Mouse (Mus musculus): ENCODE measurements at regions not wholly inside any gene's neighbourhood (a gene's known extent, or its start where the extent isn't known, plus 50 kb on each side); places are given as distances from the start of the nearest gene placed in this dataset.
"Not testable (repeated sequence)": the region's sequence is repeated elsewhere in the genome, so short reads cannot be mapped to it uniquely, and the experiment has no call there.

- Histone ChIP-seq H3K4me3 (no peak overlapping the region), H3K9ac (no peak overlapping the region), H3K36me3 (no peaks in the 10 kb centered on the region), H3K4me2 (no peak overlapping the region), H3K27me3 (no peaks in the 10 kb centered on the region), H3K4me1 (no peaks in the 10 kb centered on the region), H3K27ac (no peak overlapping the region), H3K9me3 (no peaks in the 10 kb centered on the region)
- no peak for ATAC-seq (ENCODE audit: borderline replicate concordance, extremely low read depth, low FRiP score, low TSS enrichment)
- 89% methylated on average over 6 of the region's 6 CpGs for WGBS
These were observed 115.4 kb downstream of the Dmrta2 start for GRCm38 (mm10) chr4:110093040-110093820.

GRCm38 (mm10) chr4:110094541-110094940, 116.7 kb downstream of the Dmrta2 start:
- no peak for ATAC-seq (ENCODE audit: borderline replicate concordance, extremely low read depth, low FRiP score, low TSS enrichment)
- Histone ChIP-seq H3K4me3 (no peak overlapping the region), H3K9me3 (no peaks in the 10 kb centered on the region), H3K27ac (no peak overlapping the region), H3K9ac (no peak overlapping the region), H3K4me1 (no peaks in the 10 kb centered on the region), H3K4me2 (no peak overlapping the region), H3K36me3 (no peaks in the 10 kb centered on the region), H3K27me3 (no peaks in the 10 kb centered on the region)
- 85% methylated on average over 1 of the region's 1 CpGs for WGBS

GRCm38 (mm10) chr4:110095760-110096593, 118.1 kb downstream of the Dmrta2 start:
- Histone ChIP-seq H3K9ac (no peak overlapping the region), H3K9me3 (no peaks in the 10 kb centered on the region), H3K27me3 (no peaks in the 10 kb centered on the region), H3K4me1 (no peaks in the 10 kb centered on the region), H3K4me2 (no peak overlapping the region), H3K4me3 (no peak overlapping the region), H3K36me3 (no peaks in the 10 kb centered on the region), H3K27ac (no peak overlapping the region)
- no peak for ATAC-seq (ENCODE audit: borderline replicate concordance, extremely low read depth, low FRiP score, low TSS enrichment)
- WGBS, result 76% methylated on average over 11 of the region's 11 CpGs

GRCm38 (mm10) chr4:110104119-110104518, 126.3 kb downstream of the Dmrta2 start:
- H3K36me3 ChIP-seq; H3K9me3 ChIP-seq; H3K4me3 ChIP-seq; H3K9ac ChIP-seq; H3K27me3 ChIP-seq; H3K4me1 ChIP-seq; H3K4me2 ChIP-seq; H3K27ac ChIP-seq; ATAC-seq (ENCODE audit: borderline replicate concordance, extremely low read depth, low FRiP score, low TSS enrichment): not testable (repeated sequence)
- 89% methylated on average over 7 of the region's 7 CpGs for WGBS

- Histone ChIP-seq H3K9me3 (no peaks in the 10 kb centered on the region), H3K4me3 (no peak overlapping the region), H3K27me3 (no peaks in the 10 kb centered on the region), H3K4me1 (no peaks in the 10 kb centered on the region), H3K36me3 (no peaks in the 10 kb centered on the region), H3K9ac (no peak overlapping the region), H3K27ac (no peak overlapping the region), H3K4me2 (no peak overlapping the region)
- 63% methylated on average over 7 of the region's 7 CpGs for WGBS
- ATAC-seq (ENCODE audit: borderline replicate concordance, extremely low read depth, low FRiP score, low TSS enrichment), result no peak
These were observed 128.9 kb downstream of the Dmrta2 start for GRCm38 (mm10) chr4:110106620-110107243.

- no peak overlapping the region for H3K4me3 ChIP-seq
- H3K27me3 ChIP-seq, result no peaks in the 10 kb centered on the region
- no peak for ATAC-seq (ENCODE audit: borderline replicate concordance, extremely low read depth, low FRiP score, low TSS enrichment)
- no peaks in the 10 kb centered on the region for H3K36me3 ChIP-seq
- H3K9me3 ChIP-seq, result no peaks in the 10 kb centered on the region
- no peaks in the 10 kb centered on the region for H3K4me1 ChIP-seq
- H3K4me2 ChIP-seq, result no peak overlapping the region
- no peak overlapping the region for H3K9ac ChIP-seq
- 21% methylated on average over 9 of the region's 9 CpGs for WGBS
- no peak overlapping the region for H3K27ac ChIP-seq
These were observed 141.6 kb downstream of the Dmrta2 start for GRCm38 (mm10) chr4:110119438-110119837.

GRCm38 (mm10) chr4:110119874-110120273, 142.0 kb downstream of the Dmrta2 start:
- no peaks in the 10 kb centered on the region for H3K4me1 ChIP-seq
- H3K27me3 ChIP-seq, result no peaks in the 10 kb centered on the region
- H3K4me2 ChIP-seq, result no peak overlapping the region
- H3K9ac ChIP-seq, result no peak overlapping the region
- H3K4me3 ChIP-seq, result no peak overlapping the region
- H3K9me3 ChIP-seq, result no peaks in the 10 kb centered on the region
- H3K36me3 ChIP-seq, result no peaks in the 10 kb centered on the region
- no peak overlapping the region for H3K27ac ChIP-seq
- no peak for ATAC-seq (ENCODE audit: borderline replicate concordance, extremely low read depth, low FRiP score, low TSS enrichment)
- 39% methylated on average over 3 of the region's 3 CpGs for WGBS

GRCm38 (mm10) chr4:110120761-110121160, 142.9 kb downstream of the Dmrta2 start:
- no peaks in the 10 kb centered on the region for H3K4me1 ChIP-seq
- H3K36me3 ChIP-seq, result no peaks in the 10 kb centered on the region
- H3K27me3 ChIP-seq, result no peaks in the 10 kb centered on the region
- no peak for ATAC-seq (ENCODE audit: borderline replicate concordance, extremely low read depth, low FRiP score, low TSS enrichment)
- no peak overlapping the region for H3K9ac ChIP-seq
- no peak overlapping the region for H3K4me3 ChIP-seq
- H3K4me2 ChIP-seq, result no peak overlapping the region
- no peaks in the 10 kb centered on the region for H3K9me3 ChIP-seq
- no peak overlapping the region for H3K27ac ChIP-seq
- 63% methylated on average over 9 of the region's 9 CpGs for WGBS

GRCm38 (mm10) chr4:110121447-110121846, 143.6 kb downstream of the Dmrta2 start:
- Histone ChIP-seq H3K4me3 (no peak overlapping the region), H3K36me3 (no peaks in the 10 kb centered on the region), H3K27ac (no peak overlapping the region), H3K9ac (no peak overlapping the region), H3K4me1 (no peaks in the 10 kb centered on the region), H3K27me3 (no peaks in the 10 kb centered on the region), H3K9me3 (no peaks in the 10 kb centered on the region), H3K4me2 (no peak overlapping the region)
- 24% methylated on average over 5 of the region's 5 CpGs for WGBS
- ATAC-seq (ENCODE audit: borderline replicate concordance, extremely low read depth, low FRiP score, low TSS enrichment), result no peak

- no peak overlapping the region for H3K9ac ChIP-seq
- no peak overlapping the region for H3K4me2 ChIP-seq
- no peak overlapping the region for H3K27ac ChIP-seq
- WGBS, result 49% methylated on average over 6 of the region's 6 CpGs
- no peaks in the 10 kb centered on the region for H3K27me3 ChIP-seq
- no peaks in the 10 kb centered on the region for H3K4me1 ChIP-seq
- H3K4me3 ChIP-seq, result no peak overlapping the region
- no peaks in the 10 kb centered on the region for H3K9me3 ChIP-seq
- no peaks in the 10 kb centered on the region for H3K36me3 ChIP-seq
- ATAC-seq (ENCODE audit: borderline replicate concordance, extremely low read depth, low FRiP score, low TSS enrichment), result no peak
These were observed 147.4 kb downstream of the Dmrta2 start for GRCm38 (mm10) chr4:110125067-110125784.

GRCm38 (mm10) chr4:110127941-110128520, 150.2 kb downstream of the Dmrta2 start:
- H3K27ac ChIP-seq, result no peak overlapping the region
- no peaks in the 10 kb centered on the region for H3K9me3 ChIP-seq
- ATAC-seq (ENCODE audit: borderline replicate concordance, extremely low read depth, low FRiP score, low TSS enrichment), result no peak
- H3K9ac ChIP-seq, result no peak overlapping the region
- H3K4me2 ChIP-seq, result no peak overlapping the region
- H3K4me3 ChIP-seq, result no peak overlapping the region
- no peaks in the 10 kb centered on the region for H3K36me3 ChIP-seq
- 62% methylated on average over 3 of the region's 3 CpGs for WGBS
- no peaks in the 10 kb centered on the region for H3K27me3 ChIP-seq
- no peaks in the 10 kb centered on the region for H3K4me1 ChIP-seq
